In the genomic region with DNA sequence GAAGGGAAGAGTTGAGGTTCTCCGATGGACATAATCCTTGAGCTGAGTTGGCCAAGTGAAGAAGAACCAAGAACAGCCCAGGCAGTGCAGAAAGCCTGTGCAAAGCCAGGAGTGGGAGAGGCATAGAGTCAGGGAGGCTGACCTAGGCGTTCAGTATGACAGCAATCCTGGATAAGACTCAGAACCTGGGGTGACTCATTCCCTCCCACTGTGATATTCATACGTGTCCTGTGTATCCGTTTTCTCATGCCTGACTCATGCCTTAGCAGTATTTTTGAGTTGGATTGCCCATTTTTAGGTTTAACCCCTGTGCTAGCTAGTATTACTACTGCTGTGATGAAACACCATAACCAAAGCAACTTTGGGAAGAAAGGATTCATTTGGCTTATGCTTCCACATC, we compare ENCODE assay signal across 31 mouse cellular contexts. TPM values are rescaled to one million over a fixed set of nuclear protein-coding genes. Genes with fewer than 3 reads are reported as not detected.
DNase-seq lines count a peak whose midpoint lies in the region; ATAC-seq and TF ChIP-seq lines count a peak whose summit lies in the region.
"Had no signal": no experiment of that assay in that cellular context is flagged by ENCODE, and none has a peak within 500 bp of the region (broad histone marks: within the 10 kb centered on the region; RNA-seq: fewer than 3 reads in every experiment).

No protein-coding gene starts in this region.

- TF ChIP-seq POLR2A in embryonic fibroblast, embryonic 13.5 days (IDR thresholded peaks at IDR 0.05; ENCODE audit: low read depth, low read length): no peak
- TF ChIP-seq POLR2A in cerebellum, adult 2 months (IDR thresholded peaks at IDR 0.05; ENCODE audit: borderline replicate concordance, insufficient read depth, low read length): no peak

- no peaks in the 10 kb centered on the region for H3K27me3 ChIP-seq in cerebellum, adult 2 months (ENCODE audit: control insufficient read depth, insufficient read depth, low read length)
- no peaks in the 10 kb centered on the region for H3K27me3 ChIP-seq in embryonic facial prominence, embryonic 10.5 days (replicated peaks; ENCODE audit: low read depth, poor library complexity, severe bottlenecking)
- H3K27me3 ChIP-seq: CH12.LX; embryonic facial prominence, embryonic 12.5 days; embryonic facial prominence, embryonic 15.5 days; forebrain, embryonic 13.5 days; heart, embryonic 12.5 days; heart, embryonic 15.5 days; hindbrain, embryonic 13.5 days; intestine, embryonic 15.5 days had no signal

- 0 out of 2 replicates have a peak, but pooled peaks cover 2% of the 10 kb centered on the region for H3K4me1 ChIP-seq in embryonic fibroblast, embryonic 13.5 days (ENCODE audit: control insufficient read depth, insufficient read depth, low read length)
- H3K4me1 ChIP-seq in cerebellum, adult 2 months (ENCODE audit: control insufficient read depth, insufficient read depth, low read length): no peaks in the 10 kb centered on the region
- no peaks in the 10 kb centered on the region for H3K4me1 ChIP-seq in embryonic facial prominence, embryonic 10.5 days
- H3K4me1 ChIP-seq: embryonic facial prominence, embryonic 12.5 days; embryonic facial prominence, embryonic 15.5 days; forebrain, embryonic 10.5 days; forebrain, embryonic 13.5 days; heart, embryonic 12.5 days; heart, embryonic 15.5 days; hindbrain, embryonic 10.5 days; hindbrain, embryonic 13.5 days; intestine, embryonic 15.5 days had no signal

- ATAC-seq in frontal cortex, adult (ENCODE audit: low TSS enrichment): peak; percentile 82
- ATAC-seq: activated CD4-positive, CD25-positive, alpha-beta regulatory T cell, adult 4 months; forebrain, embryonic 13.5 days; forebrain, embryonic 16.5 days; hindbrain, embryonic 16.5 days; intestine, embryonic 15.5 days had no signal

- H3K9me3 ChIP-seq in embryonic facial prominence, embryonic 10.5 days: no peaks in the 10 kb centered on the region
- H3K9me3 ChIP-seq: embryonic facial prominence, embryonic 12.5 days; embryonic facial prominence, embryonic 15.5 days; forebrain, embryonic 10.5 days; forebrain, embryonic 13.5 days; G1E; heart, embryonic 12.5 days; heart, embryonic 15.5 days; hindbrain, embryonic 10.5 days; hindbrain, embryonic 13.5 days; intestine, embryonic 15.5 days had no signal

- 51% methylated on average over 4 of the region's 4 CpGs for WGBS in cerebellum, adult 2 months
- 83% methylated on average over 4 of the region's 4 CpGs for WGBS in embryonic facial prominence, embryonic 10.5 days

- peaks cover 60% of the 10 kb centered on the region for H3K36me3 ChIP-seq in embryonic facial prominence, embryonic 10.5 days (replicated peaks)
- H3K36me3 ChIP-seq: heart, embryonic 12.5 days; heart, embryonic 15.5 days; intestine, embryonic 15.5 days had no signal

- no peak for TF ChIP-seq CTCF in embryonic fibroblast, embryonic 13.5 days (IDR thresholded peaks at IDR 0.05; ENCODE audit: borderline replicate concordance, insufficient read depth, low read length)
- no peak for TF ChIP-seq CTCF in cerebellum, adult 2 months (IDR thresholded peaks at IDR 0.05; ENCODE audit: borderline replicate concordance, insufficient read depth, low read depth, low read length)

- H3K4me3 ChIP-seq in embryonic fibroblast, embryonic 13.5 days (ENCODE audit: insufficient read depth, low read length): no peak overlapping the region
- no peak overlapping the region for H3K4me3 ChIP-seq in cerebellum, adult 2 months (replicated peaks; ENCODE audit: insufficient read depth, low read depth, low read length)
- no peak overlapping the region for H3K4me3 ChIP-seq in embryonic facial prominence, embryonic 10.5 days
- H3K4me3 ChIP-seq: embryonic facial prominence, embryonic 12.5 days; embryonic facial prominence, embryonic 15.5 days; erythroblast, embryonic 14.5 days; forebrain, embryonic 10.5 days; forebrain, embryonic 13.5 days; heart, embryonic 12.5 days; heart, embryonic 15.5 days; hindbrain, embryonic 10.5 days; hindbrain, embryonic 13.5 days; intestine, embryonic 15.5 days had no signal

- no peak for DNase-seq in frontal cortex, postnatal 14 days (ENCODE audit: low spot score in 2 of 2)
- DNase-seq in Muller cell, postnatal 12 days (ENCODE audit: inconsistent ontology term): peak; percentile 16
- no peak for DNase-seq in lung, postnatal 36 days
- DNase-seq in cerebellum, adult 2 months: no peak
- DNase-seq in embryonic facial prominence, embryonic 10.5 days (ENCODE audit: low spot score): no peak
- DNase-seq: adrenal gland, postnatal 10 days; cerebellum, adult 11-12 months; cerebellum, adult 9-10 months; cerebellum, postnatal 14 days; gastrocnemius, postnatal 25 days; heart, adult 18-20 months; heart, postnatal 10 days; heart, postnatal 36 days; kidney, adult 11 months had no signal

- peak overlapping the region; percentile 30; the same call in 1 of the 2 replicates for H3K27ac ChIP-seq in embryonic fibroblast, embryonic 13.5 days (ENCODE audit: insufficient read depth, low read length)
- no peak overlapping the region for H3K27ac ChIP-seq in cerebellum, adult 2 months (ENCODE audit: insufficient read depth, low read length)
- no peak overlapping the region for H3K27ac ChIP-seq in embryonic facial prominence, embryonic 10.5 days (replicated peaks)
- H3K27ac ChIP-seq: embryonic facial prominence, embryonic 12.5 days; embryonic facial prominence, embryonic 15.5 days; forebrain, embryonic 10.5 days; forebrain, embryonic 13.5 days; heart, embryonic 15.5 days; hindbrain, embryonic 10.5 days; hindbrain, embryonic 13.5 days; intestine, embryonic 15.5 days had no signal

RNA-seq across cellular contexts. Expression of gene Magoh, which starts 14.7 kb away (rescaled TPM):
- polyA plus RNA-seq in embryonic fibroblast, embryonic 13.5 days (2011; ENCODE audit: insufficient read length, low read depth, missing spikeins): 90.8 and 121 TPM in 2 replicates
- 58.7 and 64.4 TPM in 2 replicates for polyA plus RNA-seq in cerebellum, adult 2 months (2012; rRNA removed)
- polyA plus RNA-seq in embryonic facial prominence, embryonic 10.5 days (2016; fragmentation: Nextera tagmentation; extraction: Ambion mirVana): 240 and 242 TPM in 2 replicates

RNA-seq across cellular contexts. Expression of gene 0610037L13Rik, which starts 24.7 kb away (rescaled TPM):
- polyA plus RNA-seq in embryonic fibroblast, embryonic 13.5 days (2011; ENCODE audit: insufficient read length, low read depth, missing spikeins): 58.2 and 67.6 TPM in 2 replicates
- polyA plus RNA-seq in cerebellum, adult 2 months (2012; rRNA removed): 129 and 137 TPM in 2 replicates
- polyA plus RNA-seq in embryonic facial prominence, embryonic 10.5 days (2016; fragmentation: Nextera tagmentation; extraction: Ambion mirVana): 102 TPM in 2 replicates

RNA-seq across cellular contexts. Expression of gene Cpt2, which starts 58.5 kb away (rescaled TPM):
- polyA plus RNA-seq in embryonic fibroblast, embryonic 13.5 days (2011; ENCODE audit: insufficient read length, low read depth, missing spikeins): 37.1 and 51.8 TPM in 2 replicates
- 15.4 and 16.2 TPM in 2 replicates for polyA plus RNA-seq in cerebellum, adult 2 months (2012; rRNA removed)
- polyA plus RNA-seq in embryonic facial prominence, embryonic 10.5 days (2016; fragmentation: Nextera tagmentation; extraction: Ambion mirVana): 35.7 and 38.4 TPM in 2 replicates
